Mouse (Mus musculus) CD4-positive, CD25-positive, alpha-beta regulatory T cell, adult 2 months (primary cell): Measurements from ENCODE around the gene Psmc3.
"Not testable (repeated sequence)": the region's sequence is repeated elsewhere in the genome, so short reads cannot be mapped to it uniquely, and the experiment has no call there.

ENCODE experiments used
- DNase-seq: peaks from one replicate; pipeline ENCODE4 v3.0.0-alpha.2; 2012; ENCODE audit warnings: low read depth, low spot score

Gene Psmc3

DNA sequence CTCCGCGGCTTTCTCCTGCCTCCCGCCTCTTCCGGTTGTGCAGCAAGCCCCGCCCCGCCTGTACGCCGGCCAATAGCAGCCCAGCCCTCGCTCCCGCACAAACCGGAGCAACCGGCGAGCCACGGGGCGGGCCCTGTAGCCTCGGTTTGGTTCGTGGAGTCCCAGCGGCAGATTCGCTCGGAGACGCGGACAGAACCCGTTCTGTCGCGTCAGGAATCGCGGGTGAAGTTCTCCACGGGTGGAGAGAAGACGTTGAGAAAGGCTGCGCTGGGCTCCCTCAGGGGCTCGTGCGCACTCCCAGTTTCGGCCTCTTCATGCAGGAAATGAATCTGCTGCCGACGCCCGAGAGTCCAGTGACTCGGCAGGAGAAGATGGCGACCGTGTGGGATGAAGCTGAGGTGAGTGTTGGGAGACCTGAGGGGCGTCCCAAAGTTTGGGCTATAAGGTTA, at the start of gene Psmc3:
TSS of gene Psmc3 (plus strand) at position 76 of the 449 bp plus-strand sequence.
- DNase-seq, result peak; percentile 95

DNA sequence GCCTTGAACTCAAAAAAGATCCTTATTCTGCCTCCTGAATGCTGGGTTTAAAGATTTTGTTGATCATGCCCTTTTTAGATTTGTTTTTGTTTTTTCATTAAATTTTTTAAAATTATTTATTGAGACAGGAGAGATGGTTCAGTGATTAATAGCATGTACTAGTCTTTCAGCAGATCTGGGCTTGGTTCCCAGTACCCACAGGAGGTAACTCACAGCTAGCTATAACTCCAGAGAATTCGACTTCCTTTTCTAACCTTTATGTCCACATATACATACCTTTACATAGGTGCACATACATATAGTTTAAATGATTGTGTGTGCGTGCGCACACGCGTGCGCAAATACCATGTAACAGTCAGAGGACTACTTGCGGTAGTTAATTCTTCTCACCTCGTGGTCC, 45.3 kb upstream of the Psmc3 start:
- no peak for DNase-seq

DNA sequence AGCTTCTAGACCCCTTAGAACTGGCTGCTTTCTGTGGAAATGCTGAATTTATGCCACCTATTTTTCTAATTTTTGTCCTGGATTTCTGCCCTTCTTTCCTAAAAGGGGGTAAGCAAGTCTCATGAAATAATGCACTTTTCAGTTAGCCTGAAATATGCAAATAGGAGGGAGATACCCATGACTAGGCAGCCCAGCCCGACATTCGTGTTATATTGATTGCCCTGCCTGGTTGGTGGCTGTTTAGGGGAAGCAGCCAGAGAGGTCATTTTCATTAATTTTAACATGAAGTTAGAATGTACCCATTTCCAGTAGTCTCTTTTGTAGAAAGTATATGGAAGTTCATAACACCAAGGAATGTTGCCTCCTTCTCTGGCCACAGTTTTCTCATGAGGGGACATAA, 39.9 kb upstream of the Psmc3 start:
- DNase-seq, result no peak

GRCm38 (mm10) chr2:91015386-91015785, 38.4 kb upstream of the Psmc3 start:
- DNase-seq, result no peak

- DNase-seq, result no peak
Measured at GRCm38 (mm10) chr2:91018061-91018788, 35.6 kb upstream of the Psmc3 start.

GRCm38 (mm10) chr2:91019911-91020310, 33.9 kb upstream of the Psmc3 start:
- no peak for DNase-seq

GRCm38 (mm10) chr2:91022266-91022665, 31.5 kb upstream of the Psmc3 start:
- not testable (repeated sequence) for DNase-seq

DNA sequence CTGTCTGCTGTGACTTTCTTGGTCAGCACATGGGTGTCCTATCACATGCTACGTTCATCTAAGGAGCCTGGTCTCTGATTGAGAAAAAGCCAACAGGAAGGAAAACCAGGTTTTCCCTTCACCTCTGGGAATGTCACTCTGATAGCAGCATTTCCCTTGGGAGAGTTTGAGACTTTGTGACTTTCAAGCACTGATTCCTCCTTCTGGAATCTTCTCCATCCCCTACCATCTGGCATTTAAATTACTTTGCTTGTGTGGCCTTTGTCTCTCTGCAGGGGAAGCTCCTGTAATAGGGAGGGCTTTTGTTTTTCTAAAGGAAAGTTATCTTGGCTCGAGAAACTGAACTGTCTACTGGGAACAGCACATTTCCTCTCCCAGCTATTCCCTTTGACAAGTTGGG, 30.7 kb upstream of the Psmc3 start:
- no peak for DNase-seq

DNA sequence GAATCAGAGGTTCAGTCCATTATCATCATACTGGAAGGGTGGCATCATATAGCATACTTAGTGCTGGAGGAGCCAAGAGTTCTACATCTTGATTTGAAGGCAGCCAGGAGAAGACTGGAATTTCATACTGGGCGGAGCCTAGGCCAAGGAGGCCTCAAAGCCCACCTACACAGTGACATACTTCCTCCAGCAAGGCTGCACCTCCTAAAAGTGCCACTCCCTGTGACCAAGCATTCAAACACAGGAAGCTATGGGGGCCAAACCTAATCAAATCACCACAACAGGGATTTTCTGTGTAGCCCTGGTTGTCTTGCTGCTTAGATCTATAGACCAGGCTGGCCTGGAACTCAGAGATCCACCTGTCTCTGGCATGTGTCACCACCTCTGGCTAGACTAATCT, 29.9 kb upstream of the Psmc3 start:
- no peak for DNase-seq

DNA sequence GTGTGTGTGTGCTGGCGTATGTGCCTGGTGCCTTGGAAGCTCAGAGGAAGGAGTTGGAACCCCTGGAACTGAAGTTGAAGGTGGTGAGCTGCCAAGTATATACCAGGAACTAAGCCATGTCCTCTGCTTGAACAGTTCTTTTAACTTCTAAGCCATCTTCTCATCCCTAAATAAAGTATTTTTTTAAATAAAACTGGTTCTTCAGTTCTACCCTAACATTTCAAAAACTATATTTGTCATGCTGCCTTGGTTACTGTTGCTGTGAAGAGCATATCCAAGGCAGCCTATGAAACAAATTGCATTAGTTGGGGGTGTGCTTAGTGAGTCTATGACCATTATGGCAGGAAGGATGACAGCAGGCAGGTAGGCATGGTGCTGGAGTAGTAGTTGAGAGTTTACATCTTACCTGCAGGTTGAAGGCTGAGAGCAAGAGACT, 28.7 kb upstream of the Psmc3 start:
- DNase-seq, result no peak

DNA sequence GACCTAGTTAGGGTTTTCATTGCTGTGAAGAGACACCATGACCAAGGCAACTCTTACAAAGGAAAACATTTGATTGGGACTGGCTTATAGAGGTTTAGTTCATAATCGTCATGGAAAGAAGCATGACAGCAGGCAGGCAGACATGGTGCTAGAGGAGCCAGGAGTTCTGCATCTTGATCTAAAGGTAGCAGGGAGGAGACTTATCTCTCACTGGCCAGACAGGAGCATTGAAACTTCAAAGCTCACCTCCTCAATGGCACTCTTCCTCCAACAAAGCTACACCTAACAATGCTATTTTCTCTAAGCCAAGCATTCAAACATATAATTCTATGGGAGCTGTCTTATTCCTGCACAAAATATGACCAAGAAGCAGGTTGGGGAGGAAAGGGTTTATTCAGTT, 27.3 kb upstream of the Psmc3 start:
- DNase-seq, result no peak

- no peak for DNase-seq
Measured at GRCm38 (mm10) chr2:91027391-91028214, 26.2 kb upstream of the Psmc3 start.

GRCm38 (mm10) chr2:91031216-91031615, 22.6 kb upstream of the Psmc3 start:
- no peak for DNase-seq

- DNase-seq, result peak; percentile 53
Measured at GRCm38 (mm10) chr2:91033000-91033399, 20.8 kb upstream of the Psmc3 start.

- DNase-seq, result no peak
Measured at GRCm38 (mm10) chr2:91035385-91035784, 18.4 kb upstream of the Psmc3 start, which contains the start of gene Rapsn. Gene Rapsn (plus strand): TSS chr2:91035620.

GRCm38 (mm10) chr2:91041786-91042185, 12.0 kb upstream of the Psmc3 start:
- no peak for DNase-seq

DNA sequence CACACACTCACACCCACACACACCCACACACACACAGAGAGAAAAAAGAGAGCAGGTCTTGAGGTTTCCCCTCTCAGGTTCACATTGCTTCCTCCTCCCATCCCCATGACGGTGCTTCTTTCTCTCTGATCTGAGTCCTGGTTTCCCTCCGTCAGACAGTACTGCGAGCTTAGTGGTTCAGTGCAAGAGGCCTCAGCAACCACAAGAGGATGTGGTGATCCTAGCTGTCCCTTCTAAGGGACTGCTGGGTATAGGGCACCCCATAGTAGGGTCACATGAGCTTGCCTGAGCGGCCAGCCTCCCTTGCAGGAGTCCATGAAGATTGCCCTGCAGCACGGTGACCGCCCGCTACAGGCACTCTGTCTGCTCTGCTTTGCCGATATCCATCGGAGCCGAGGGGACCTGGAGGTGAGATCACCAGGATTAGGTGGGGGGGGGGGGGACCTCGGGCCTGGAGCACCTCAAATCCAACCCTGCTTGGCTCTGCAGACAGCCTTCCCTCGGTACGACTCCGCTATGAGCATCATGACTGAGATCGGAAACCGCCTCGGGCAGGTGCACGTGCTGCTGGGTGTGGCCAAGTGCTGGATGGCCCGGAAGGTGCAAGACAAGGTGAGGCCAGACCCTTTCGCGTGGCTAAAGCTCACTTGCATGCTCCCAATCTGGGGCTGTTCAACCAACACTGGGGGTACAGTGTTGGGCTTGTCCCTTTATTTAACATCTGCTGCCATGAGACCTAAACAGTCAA, 11.0 kb upstream of the Psmc3 start:
- DNase-seq, result peak; percentile 79

- DNase-seq, result no peak
Measured at GRCm38 (mm10) chr2:91044727-91045126, 9.1 kb upstream of the Psmc3 start.

DNA sequence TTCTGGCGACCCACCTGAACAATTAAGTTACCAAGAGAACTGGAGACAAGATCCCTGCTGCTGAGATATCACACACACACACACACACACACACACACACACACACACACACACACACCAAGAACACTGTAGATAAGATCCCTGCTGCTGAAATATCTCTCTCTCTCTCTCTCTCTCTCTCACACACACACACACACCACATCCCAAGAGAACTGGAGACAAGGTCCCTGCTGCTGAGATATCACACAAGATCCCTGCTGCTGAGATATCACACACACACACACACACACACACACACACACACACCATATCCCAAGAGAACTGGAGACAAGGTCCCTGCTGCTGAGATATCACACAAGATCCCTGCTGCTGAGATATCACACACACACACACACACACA, 8.0 kb upstream of the Psmc3 start:
- not testable (repeated sequence) for DNase-seq

- no peak for DNase-seq
Measured at GRCm38 (mm10) chr2:91047359-91047758, 6.5 kb upstream of the Psmc3 start.

GRCm38 (mm10) chr2:91051917-91052316, 1.9 kb upstream of the Psmc3 start:
- DNase-seq, result no peak

DNA sequence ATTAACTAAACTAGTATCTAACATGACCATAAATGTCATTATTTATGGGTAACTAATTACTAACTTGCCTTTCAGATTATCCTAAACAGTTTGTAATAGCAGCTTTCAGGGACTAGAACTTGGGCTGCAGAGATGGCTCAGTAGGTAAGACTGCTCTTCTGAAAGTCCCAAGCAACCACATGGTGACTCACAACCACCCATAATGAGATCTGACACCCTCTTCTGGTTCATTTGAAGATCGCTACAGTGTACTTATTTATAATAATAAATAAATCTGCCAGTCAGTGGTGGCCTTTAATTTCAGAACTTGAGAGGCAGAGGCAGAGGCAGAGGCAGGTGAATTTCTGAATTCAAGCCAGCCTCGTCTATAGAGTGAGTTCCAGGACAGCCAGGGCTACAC, 1.1 kb upstream of the Psmc3 start:
- DNase-seq, result peak; percentile 57
